Mouse (Mus musculus) limb, embryonic 14.5 days (tissue): ENCODE data around the gene Man2a2. TPM values are rescaled to one million over a fixed set of nuclear protein-coding genes. Genes with fewer than 3 reads are reported as not detected.

Source experiments
- ATAC-seq: fragments of 200-750 bp; cut with Nextera tagmentation; 2 replicates; pipeline ENCODE4 v1.8.0; 2017; ENCODE audit warnings: low read depth, moderate number of reproducible peaks, moderate TSS enrichment; ENCODE audit not compliant: low FRiP score
- DNase-seq: peaks from one replicate; pipeline ENCODE4 v3.0.0-alpha.2; 2015; ENCODE audit warnings: low spot score
- H3K27ac ChIP-seq: fragments of 300-500 bp; sonication (generic); replicated peaks from 2 replicates; pipeline ENCODE4 v1.5.1; 2014; ENCODE audit warnings: low read depth, mild to moderate bottlenecking, low read length, moderate library complexity, mixed read lengths
- H3K27me3 ChIP-seq: fragments of 300-500 bp; sonication (generic); 2 replicates; pipeline ENCODE4 v1.6.1; 2014; ENCODE audit warnings: low read length, mixed read lengths; ENCODE audit not compliant: control insufficient read depth, insufficient read depth
- H3K36me3 ChIP-seq: fragments of 300-500 bp; sonication (generic); 2 replicates; pipeline ENCODE4 v1.6.1; 2014; ENCODE audit warnings: mild to moderate bottlenecking, low read length, moderate library complexity, mixed read lengths; ENCODE audit not compliant: control insufficient read depth, insufficient read depth
- H3K4me1 ChIP-seq: fragments of 300-500 bp; sonication (generic); 2 replicates; pipeline ENCODE4 v1.6.1; 2014; ENCODE audit warnings: antibody characterized with exemption, low read length, mixed read lengths; ENCODE audit not compliant: control insufficient read depth, insufficient read depth
- H3K4me2 ChIP-seq: fragments of 300-500 bp; sonication (generic); replicated peaks from 2 replicates; pipeline ENCODE4 v1.6.1; 2014; ENCODE audit warnings: low read depth, mild to moderate bottlenecking, low read length, moderate library complexity; ENCODE audit not compliant: severe bottlenecking
- H3K4me3 ChIP-seq: fragments of 300-500 bp; sonication (generic); replicated peaks from 2 replicates; pipeline ENCODE4 v1.5.1; 2014; ENCODE audit warnings: low read length
- H3K9ac ChIP-seq: fragments of 300-500 bp; sonication (generic); 2 replicates; pipeline ENCODE4 v1.6.1; 2014; ENCODE audit warnings: mild to moderate bottlenecking, low read depth, low read length, moderate library complexity; ENCODE audit not compliant: severe bottlenecking
- H3K9me3 ChIP-seq: fragments of 300-500 bp; sonication (generic); 2 replicates; pipeline ENCODE4 v1.6.1; 2016; ENCODE audit warnings: low read length; ENCODE audit not compliant: control insufficient read depth
- POLR2A ChIP-seq: fragments of 200-500 bp; IDR thresholded peaks from 2 replicates; pipeline ENCODE4 v1.8.0; 2012; ENCODE audit warnings: inconsistent platforms, mild to moderate bottlenecking, moderate library complexity, borderline replicate concordance; ENCODE audit not compliant: insufficient read depth, insufficient read length; ENCODE audit errors: extremely low read depth
- WGBS: fragments of 180-500 bp; shearing (Covaris S2); extraction: QIAGEN DNeasy Blood & Tissue Kit; methylation state at CpG from one replicate; pipeline ENCODE4 v1.1.7; 2014; 5-methylcytosine and 5-hydroxymethylcytosine counted together
- polyA plus RNA-seq, 2 experiments: library from polyadenylated mRNA; depleted of rRNA in 1 of 2; stranded (reverse) in 1 of 2; unstranded in 1 of 2; fragments of >200 nt; fragmentation: Nextera tagmentation in 1 of 2; extraction: Ambion mirVana in 1 of 2; gene quantifications; 2 replicates each; pipeline versions ENCODE4 v1.2.1 to v1.2.3; 2012 to 2014

Gene Man2a2
- polyA plus RNA-seq, 2 experiments = 14.8 to 64.8 TPM

DNA sequence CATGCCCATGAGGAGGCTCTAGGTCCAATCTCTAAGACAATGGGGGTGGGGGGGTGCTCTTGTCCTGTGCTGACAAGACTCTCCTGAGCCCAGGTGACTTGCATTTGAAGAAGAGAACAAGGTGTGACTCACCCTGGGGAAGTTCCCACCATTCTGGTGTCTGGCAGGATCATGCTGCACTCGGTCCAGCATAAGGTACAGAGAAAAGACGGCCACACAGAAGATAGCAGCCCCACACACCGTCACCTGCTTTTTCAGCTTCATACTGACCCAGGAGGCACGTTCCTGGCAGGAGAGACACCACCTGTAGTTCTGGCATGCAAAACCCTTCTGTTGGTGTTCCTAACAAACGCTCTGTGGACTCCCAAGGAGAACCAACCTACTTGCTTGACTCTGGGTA is 1.7 kb downstream of the Man2a2 start:
- Histone ChIP-seq H3K4me3 (peak overlapping the region; percentile 91; the same call in 1 of the 2 replicates), H3K4me2 (peak overlapping the region; percentile 68), H3K9ac (no peak overlapping the region), H3K36me3 (peaks cover 35% of the 10 kb centered on the region), H3K4me1 (peaks cover 12% of the 10 kb centered on the region), H3K27me3 (no peaks in the 10 kb centered on the region), H3K27ac (no peak overlapping the region), H3K9me3 (no peaks in the 10 kb centered on the region)
- no peak for ATAC-seq
- DNase-seq = no peak
- no peak for TF ChIP-seq POLR2A
- WGBS = 52% methylated on average over 5 of the region's 5 CpGs

DNA sequence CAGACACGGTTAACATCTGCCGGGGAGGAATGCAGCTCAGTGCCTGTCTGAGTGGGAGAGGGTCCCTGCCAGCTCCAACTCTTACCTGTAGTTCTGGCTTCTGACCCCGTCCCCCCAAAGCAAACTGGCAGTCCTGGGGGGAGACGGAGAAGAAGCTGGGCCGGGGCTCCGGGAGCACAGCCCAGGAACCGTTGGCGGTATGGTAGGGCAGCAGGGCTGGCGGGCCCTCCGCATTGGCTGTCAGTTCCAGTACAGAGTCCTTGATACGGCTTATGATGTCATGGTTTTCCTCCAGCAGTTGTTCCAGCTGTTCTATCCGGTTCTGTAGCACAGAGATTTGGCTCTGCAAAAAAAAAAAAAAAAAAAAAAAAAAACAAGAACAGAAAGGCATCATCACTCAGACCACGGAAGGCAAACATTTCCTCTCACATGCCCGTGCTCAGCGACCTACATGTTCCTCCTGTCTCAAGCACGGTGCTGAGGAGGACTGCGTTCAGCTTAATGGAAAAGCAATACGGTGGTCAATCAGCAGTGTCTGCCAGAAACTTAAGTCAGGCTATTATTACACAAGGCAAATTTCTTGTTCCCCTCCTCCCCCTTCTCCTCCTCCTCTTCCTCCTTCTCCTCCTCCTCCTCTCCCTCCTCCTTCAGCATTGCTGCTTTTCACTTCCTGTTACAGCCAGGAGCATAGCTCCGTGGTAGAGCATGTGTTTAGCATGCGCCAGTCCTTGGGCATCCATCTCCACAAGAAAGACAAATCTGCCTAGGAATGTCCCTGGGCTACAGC is 2.3 kb downstream of the Man2a2 start:
- peak overlapping the region; percentile 68; the same call in 1 of the 2 replicates for H3K4me2 ChIP-seq
- TF ChIP-seq POLR2A = no peak
- WGBS = 71% methylated on average over 20 of the region's 20 CpGs

DNA sequence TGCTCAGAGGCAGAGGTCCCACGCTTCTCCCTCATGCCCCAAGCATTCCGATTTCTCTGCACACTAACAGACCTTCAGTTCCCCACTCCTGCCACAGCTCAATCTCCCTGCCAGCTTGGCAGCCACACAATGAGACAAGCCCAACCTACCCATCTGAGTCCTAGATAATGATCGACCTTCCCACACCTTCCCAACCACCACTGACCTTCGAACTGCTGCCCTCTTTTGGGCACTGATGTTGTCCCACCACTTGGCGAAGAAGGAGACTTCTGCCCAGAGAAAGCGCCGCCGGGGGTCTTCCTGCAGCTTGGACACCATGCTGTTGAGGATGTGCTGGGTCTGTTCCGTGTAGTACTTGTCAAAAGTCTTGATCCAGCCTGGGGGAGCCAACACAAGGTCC is 3.2 kb downstream of the Man2a2 start:
- ATAC-seq (no peak), DNase-seq (no peak)
- Histone ChIP-seq H3K4me2 (no peak overlapping the region), H3K27me3 (no peaks in the 10 kb centered on the region), H3K4me3 (no peak overlapping the region), H3K9me3 (no peaks in the 10 kb centered on the region), H3K9ac (no peak overlapping the region), H3K27ac (no peak overlapping the region), H3K36me3 (peaks cover 49% of the 10 kb centered on the region), H3K4me1 (peaks cover 12% of the 10 kb centered on the region)
- no peak for TF ChIP-seq POLR2A
- 91% methylated on average over 9 of the region's 9 CpGs for WGBS

More for the DNA sequence above, 2.3 kb downstream of the Man2a2 start:
- Histone ChIP-seq H3K9me3 (no peaks in the 10 kb centered on the region), H3K36me3 (peaks cover 41% of the 10 kb centered on the region), H3K4me3 (0 out of 2 replicates have a peak overlapping the region, but pooled peaks have one; percentile 2), H3K27me3 (no peaks in the 10 kb centered on the region), H3K9ac (no peak overlapping the region), H3K27ac (no peak overlapping the region), H3K4me1 (peaks cover 12% of the 10 kb centered on the region)
- ATAC-seq = no peak
- DNase-seq = no peak

DNA sequence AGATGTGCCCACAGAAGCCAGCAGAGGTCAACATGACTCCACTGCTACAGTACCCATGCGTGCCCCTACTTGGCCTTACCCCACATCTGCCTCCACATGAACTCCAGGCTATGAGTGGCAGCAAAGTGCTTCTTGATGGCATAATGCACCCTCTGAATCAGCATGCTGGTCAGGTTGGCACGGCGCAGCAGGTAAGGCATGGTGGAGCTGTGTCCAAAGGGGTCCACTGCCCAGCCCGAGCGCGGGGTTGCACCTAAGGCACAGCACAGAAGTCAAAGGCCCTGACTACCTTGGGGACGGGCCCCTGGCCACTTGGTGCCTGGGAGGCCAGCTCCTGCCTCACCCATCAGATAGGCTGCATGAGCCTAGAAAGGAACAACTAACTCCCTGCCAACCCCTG is 3.9 kb downstream of the Man2a2 start:
- Histone ChIP-seq H3K27ac (no peak overlapping the region), H3K9ac (no peak overlapping the region), H3K36me3 (peaks cover 57% of the 10 kb centered on the region), H3K4me2 (no peak overlapping the region), H3K4me3 (no peak overlapping the region), H3K9me3 (no peaks in the 10 kb centered on the region), H3K4me1 (peaks cover 12% of the 10 kb centered on the region), H3K27me3 (no peaks in the 10 kb centered on the region)
- DNase-seq (no peak), ATAC-seq (no peak)
- WGBS = 98% methylated on average over 7 of the region's 7 CpGs
- TF ChIP-seq POLR2A = no peak

DNA sequence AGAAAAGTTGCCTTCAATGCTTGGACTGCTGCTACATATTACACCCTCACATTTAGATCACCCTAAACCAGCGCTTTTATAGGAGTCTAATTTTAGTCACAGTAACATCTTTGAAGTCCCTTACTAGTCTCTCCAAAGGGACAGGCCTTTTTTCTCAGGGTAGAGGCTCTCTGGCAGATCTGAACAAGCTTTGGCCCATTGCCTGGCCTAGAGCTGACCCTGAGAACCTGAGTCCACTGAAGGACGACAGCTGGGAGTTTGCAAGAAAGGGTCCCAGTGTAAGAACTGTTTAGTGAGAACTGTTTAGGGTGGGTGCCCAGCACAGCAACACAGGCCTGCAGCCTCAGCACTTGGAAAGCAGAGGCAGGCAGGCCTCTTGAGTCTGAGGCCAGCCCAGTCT is 5.4 kb downstream of the Man2a2 start:
- 88% methylated on average over 2 of the region's 2 CpGs for WGBS
- no peak overlapping the region for H3K4me3 ChIP-seq
- H3K9ac ChIP-seq = no peak overlapping the region
- peaks cover 66% of the 10 kb centered on the region for H3K36me3 ChIP-seq
- ATAC-seq = no peak
- TF ChIP-seq POLR2A = no peak
- H3K27me3 ChIP-seq = no peaks in the 10 kb centered on the region
- no peak for DNase-seq
- H3K27ac ChIP-seq = no peak overlapping the region
- no peak overlapping the region for H3K4me2 ChIP-seq
- H3K9me3 ChIP-seq = no peaks in the 10 kb centered on the region
- H3K4me1 ChIP-seq = peaks cover 12% of the 10 kb centered on the region

DNA sequence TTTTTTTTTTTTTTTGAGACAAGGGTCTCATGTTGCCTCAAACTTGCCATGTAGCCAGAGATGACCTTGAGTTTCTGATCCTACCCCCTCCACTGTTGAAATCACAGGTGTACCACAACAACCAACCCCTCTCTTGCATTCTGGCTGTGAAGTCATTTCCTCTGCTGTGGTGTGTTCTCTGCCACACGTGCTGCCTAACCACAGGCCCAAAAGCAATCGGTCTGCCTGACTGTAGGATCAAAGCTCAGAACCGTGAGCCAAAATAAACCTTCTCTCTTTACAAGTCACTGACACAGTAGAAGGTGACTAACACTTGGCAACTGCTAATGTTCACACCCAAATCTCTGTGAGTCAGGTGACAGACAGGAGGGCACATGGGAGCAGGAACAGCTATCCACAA is 10.7 kb downstream of the Man2a2 start:
- Histone ChIP-seq H3K4me1 (no peaks in the 10 kb centered on the region), H3K4me3 (no peak overlapping the region), H3K4me2 (no peak overlapping the region), H3K9ac (no peak overlapping the region), H3K27me3 (no peaks in the 10 kb centered on the region), H3K36me3 (peaks cover 82% of the 10 kb centered on the region), H3K27ac (no peak overlapping the region), H3K9me3 (no peaks in the 10 kb centered on the region)
- no peak for ATAC-seq
- 57% methylated on average over 3 of the region's 3 CpGs for WGBS
- no peak for TF ChIP-seq POLR2A
- DNase-seq = no peak
